Mouse (Mus musculus): ENCODE measurements at regions not wholly inside any gene's neighbourhood (a gene's known extent, or its start where the extent isn't known, plus 50 kb on each side); places are given as distances from the start of the nearest gene placed in this dataset. TPM values are rescaled to one million over a fixed set of nuclear protein-coding genes. Genes with fewer than 3 reads are reported as not detected.
A peak's percentile ranks its signal among the peaks of the same experiment; 100 is the strongest.
"Not testable (repeated sequence)": the region's sequence is repeated elsewhere in the genome, so short reads cannot be mapped to it uniquely, and the experiment has no call there.

GRCm38 (mm10) chr17:27271756-27272155, 67.5 kb upstream of the Lemd2 start:
- H3K27ac ChIP-seq (replicated peaks); H3K27me3 ChIP-seq; H3K9ac ChIP-seq; H3K9me3 ChIP-seq; H3K4me3 ChIP-seq; H3K4me1 ChIP-seq (replicated peaks); H3K4me2 ChIP-seq; ATAC-seq (ENCODE audit: low read depth); H3K36me3 ChIP-seq: not testable (repeated sequence)
- WGBS = 94% methylated on average over 12 of the region's 12 CpGs

GRCm38 (mm10) chr17:27270776-27271175, 66.5 kb upstream of the Lemd2 start:
- ATAC-seq (ENCODE audit: low read depth); H3K4me2 ChIP-seq; H3K4me3 ChIP-seq; H3K9ac ChIP-seq; H3K9me3 ChIP-seq; H3K36me3 ChIP-seq; H3K27ac ChIP-seq (replicated peaks); H3K4me1 ChIP-seq (replicated peaks); H3K27me3 ChIP-seq: not testable (repeated sequence)
- 97% methylated on average over 8 of the region's 8 CpGs for WGBS

GRCm38 (mm10) chr17:27264607-27265006, 60.3 kb upstream of the Lemd2 start:
- not testable (repeated sequence) for H3K4me2 ChIP-seq; H3K4me3 ChIP-seq; H3K36me3 ChIP-seq; H3K4me1 ChIP-seq (replicated peaks); H3K9me3 ChIP-seq; ATAC-seq (ENCODE audit: low read depth); H3K9ac ChIP-seq; H3K27me3 ChIP-seq; H3K27ac ChIP-seq (replicated peaks)
- WGBS = 93% methylated on average over 7 of the region's 9 CpGs

- Histone ChIP-seq H3K9ac (no peak overlapping the region), H3K4me2 (no peak overlapping the region), H3K36me3 (no peaks in the 10 kb centered on the region), H3K4me1 (replicated peaks) (no peaks in the 10 kb centered on the region), H3K4me3 (no peak overlapping the region), H3K27me3 (no peaks in the 10 kb centered on the region), H3K27ac (replicated peaks) (no peak overlapping the region), H3K9me3 (no peaks in the 10 kb centered on the region)
- no peak for ATAC-seq (ENCODE audit: low read depth)
- WGBS = 81% methylated on average over 4 of the region's 4 CpGs
Observed at GRCm38 (mm10) chr17:27262607-27263006, 58.3 kb upstream of the Lemd2 start.

- H3K4me3 ChIP-seq = no peak overlapping the region
- WGBS = 89% methylated on average over 9 of the region's 9 CpGs
- no peaks in the 10 kb centered on the region for H3K9me3 ChIP-seq
- no peaks in the 10 kb centered on the region for H3K27me3 ChIP-seq
- no peaks in the 10 kb centered on the region for H3K4me1 ChIP-seq (replicated peaks)
- H3K4me2 ChIP-seq = no peak overlapping the region
- no peaks in the 10 kb centered on the region for H3K36me3 ChIP-seq
- ATAC-seq (ENCODE audit: low read depth) = no peak
- no peak overlapping the region for H3K9ac ChIP-seq
- no peak overlapping the region for H3K27ac ChIP-seq (replicated peaks)
Observed at GRCm38 (mm10) chr17:27261981-27262380, 57.7 kb upstream of the Lemd2 start.

- H3K27ac ChIP-seq (replicated peaks) = no peak overlapping the region
- peaks cover 2% of the 10 kb centered on the region for H3K4me1 ChIP-seq (replicated peaks)
- no peak overlapping the region for H3K4me2 ChIP-seq
- no peak overlapping the region for H3K9ac ChIP-seq
- H3K9me3 ChIP-seq = no peaks in the 10 kb centered on the region
- no peaks in the 10 kb centered on the region for H3K36me3 ChIP-seq
- 80% methylated on average over 2 of the region's 2 CpGs for WGBS
- no peaks in the 10 kb centered on the region for H3K27me3 ChIP-seq
- no peak overlapping the region for H3K4me3 ChIP-seq
- ATAC-seq (ENCODE audit: low read depth) = no peak
Observed at GRCm38 (mm10) chr17:27261251-27261650, 57.0 kb upstream of the Lemd2 start.

- WGBS = 92% methylated on average over 9 of the region's 9 CpGs
Observed at GRCm38 (mm10) chr17:27260116-27260515, 55.8 kb upstream of the Lemd2 start.

GRCm38 (mm10) chr17:27257345-27257744, 53.1 kb upstream of the Lemd2 start:
- Histone ChIP-seq H3K4me1 (replicated peaks) (peaks cover 9% of the 10 kb centered on the region), H3K36me3 (no peaks in the 10 kb centered on the region), H3K4me2 (no peak overlapping the region), H3K27me3 (no peaks in the 10 kb centered on the region; the same call in 1 of the 2 replicates), H3K4me3 (no peak overlapping the region), H3K9me3 (no peaks in the 10 kb centered on the region), H3K27ac (replicated peaks) (no peak overlapping the region), H3K9ac (no peak overlapping the region)
- WGBS = 52% methylated on average over 7 of the region's 7 CpGs
- no peak for ATAC-seq (ENCODE audit: low read depth)

More at GRCm38 (mm10) chr17:27260116-27260515, 55.8 kb upstream of the Lemd2 start:
- Histone ChIP-seq H3K4me3 (no peak overlapping the region), H3K36me3 (no peaks in the 10 kb centered on the region), H3K4me2 (no peak overlapping the region), H3K27me3 (no peaks in the 10 kb centered on the region; the same call in 1 of the 2 replicates), H3K27ac (replicated peaks) (no peak overlapping the region), H3K4me1 (replicated peaks) (peaks cover 9% of the 10 kb centered on the region), H3K9me3 (no peaks in the 10 kb centered on the region), H3K9ac (no peak overlapping the region)
- no peak for ATAC-seq (ENCODE audit: low read depth)

GRCm38 (mm10) chr17:27255804-27256203, 51.5 kb upstream of the Lemd2 start:
- Histone ChIP-seq H3K4me3 (no peak overlapping the region), H3K4me2 (no peak overlapping the region), H3K27ac (replicated peaks) (no peak overlapping the region), H3K4me1 (replicated peaks) (peaks cover 20% of the 10 kb centered on the region), H3K9ac (no peak overlapping the region), H3K9me3 (no peaks in the 10 kb centered on the region), H3K27me3 (no peaks in the 10 kb centered on the region; the same call in 1 of the 2 replicates), H3K36me3 (no peaks in the 10 kb centered on the region)
- 19% methylated on average over 7 of the region's 7 CpGs for WGBS
- 0 out of 2 replicates have a peak, but pooled peaks have one; percentile 37 for ATAC-seq (ENCODE audit: low read depth)

Small RNA genes in the stretch of these regions (microRNA-seq; reads per million reads assigned to microRNA genes)
- gene Mir7214 (not detected), gene Mir7216 (not detected), gene Mir7217 (not detected), gene Mir7218 (not detected)

Measured in neural tube, embryonic 13.5 days (tissue).